Comparison of ENCODE assay signal across 10 mouse cellular contexts in genomic region chr11:85841211-85841681, GRCm38 (mm10). TPM values are rescaled to one million over a fixed set of nuclear protein-coding genes. Genes with fewer than 3 reads are reported as not detected.
A peak's percentile ranks its signal among the peaks of the same experiment; 100 is the strongest.
DNase-seq lines count a peak whose midpoint lies in the region; ATAC-seq and TF ChIP-seq lines count a peak whose summit lies in the region.
"Had no signal": no experiment of that assay in that cellular context is flagged by ENCODE, and none has a peak within 500 bp of the region (broad histone marks: within the 10 kb centered on the region; RNA-seq: fewer than 3 reads in every experiment).

No protein-coding gene starts in this region.

- 6% methylated on average over 8 of the region's 8 CpGs for WGBS in embryonic facial prominence, embryonic 12.5 days
- WGBS in kidney, embryonic 15.5 days = 16% methylated on average over 8 of the region's 8 CpGs
- WGBS in neural tube, embryonic 13.5 days = 10% methylated on average over 8 of the region's 8 CpGs

- ATAC-seq in embryonic facial prominence, embryonic 12.5 days (ENCODE audit: insufficient number of reproducible peaks, insufficient read depth, low FRiP score, low TSS enrichment) = no peak
- ATAC-seq in kidney, embryonic 15.5 days (replicated peaks; ENCODE audit: low FRiP score) = no peak
- ATAC-seq in neural tube, embryonic 13.5 days (ENCODE audit: low read depth) = no peak
- no peak for ATAC-seq in activated CD4-positive, CD25-positive, alpha-beta regulatory T cell, adult 4 months

- H3K4me3 ChIP-seq in layer of hippocampus, adult 2 months = no peak overlapping the region; the same call in 1 of the 2 replicates
- H3K4me3 ChIP-seq in embryonic facial prominence, embryonic 12.5 days = peak overlapping the region; percentile 54
- peak overlapping the region; percentile 75 for H3K4me3 ChIP-seq in kidney, embryonic 15.5 days (replicated peaks)
- no peak overlapping the region for H3K4me3 ChIP-seq in neural tube, embryonic 13.5 days

- H3K4me2 ChIP-seq in embryonic facial prominence, embryonic 12.5 days (replicated peaks) = peak overlapping the region; percentile 72
- peak overlapping the region; percentile 92 for H3K4me2 ChIP-seq in kidney, embryonic 15.5 days
- peak overlapping the region; percentile 60 for H3K4me2 ChIP-seq in neural tube, embryonic 13.5 days

- H3K36me3 ChIP-seq in embryonic facial prominence, embryonic 12.5 days = peaks cover 19% of the 10 kb centered on the region
- H3K36me3 ChIP-seq in kidney, embryonic 15.5 days = peaks cover 4% of the 10 kb centered on the region; the same call in 1 of the 2 replicates
- H3K36me3 ChIP-seq in neural tube, embryonic 13.5 days = no peaks in the 10 kb centered on the region

- DNase-seq in layer of hippocampus, adult 2 months (ENCODE audit: low spot score in 2 of 2) = no peak
- DNase-seq in layer of hippocampus, adult 8-10 months (ENCODE audit: low spot score in 2 of 2) = no peak
- no peak for DNase-seq in thymus, postnatal 36 days
- DNase-seq in left cerebral cortex, postnatal 10 days (ENCODE audit: extremely low spot score in 1 of 2, low spot score in 2 of 2) = no peak

- H3K27ac ChIP-seq in layer of hippocampus, adult 2 months = no peak overlapping the region
- peak overlapping the region; percentile 98 for H3K27ac ChIP-seq in embryonic facial prominence, embryonic 12.5 days
- H3K27ac ChIP-seq in kidney, embryonic 15.5 days = peak overlapping the region; percentile 92
- H3K27ac ChIP-seq in neural tube, embryonic 13.5 days (replicated peaks) = no peak overlapping the region

- H3K27me3 ChIP-seq in embryonic facial prominence, embryonic 12.5 days = peaks cover 40% of the 10 kb centered on the region
- peaks cover 75% of the 10 kb centered on the region for H3K27me3 ChIP-seq in kidney, embryonic 15.5 days
- peaks cover 99% of the 10 kb centered on the region for H3K27me3 ChIP-seq in neural tube, embryonic 13.5 days

- H3K4me1 ChIP-seq in embryonic facial prominence, embryonic 12.5 days = peaks cover 34% of the 10 kb centered on the region
- H3K4me1 ChIP-seq in kidney, embryonic 15.5 days = peaks cover 86% of the 10 kb centered on the region
- peaks cover 56% of the 10 kb centered on the region for H3K4me1 ChIP-seq in neural tube, embryonic 13.5 days (replicated peaks)

- H3K9ac ChIP-seq in embryonic facial prominence, embryonic 12.5 days = peak overlapping the region; percentile 99
- peak overlapping the region; percentile 57 for H3K9ac ChIP-seq in kidney, embryonic 15.5 days
- H3K9ac ChIP-seq in neural tube, embryonic 13.5 days = 0 out of 2 replicates have a peak overlapping the region, but pooled peaks have one; percentile 22

- TF ChIP-seq CTCF in layer of hippocampus, adult 2 months (conservative IDR thresholded peaks at IDR 0.05) = peak; percentile 28; the same call in 1 of the 2 replicates

- no peaks in the 10 kb centered on the region for H3K9me3 ChIP-seq in embryonic facial prominence, embryonic 12.5 days
- H3K9me3 ChIP-seq in kidney, embryonic 15.5 days (replicated peaks) = no peaks in the 10 kb centered on the region
- H3K9me3 ChIP-seq in neural tube, embryonic 13.5 days = no peaks in the 10 kb centered on the region

- intact Hi-C loops in left cerebral cortex, postnatal 10 days (cut with DNase I) = loop anchor here (5.0 kb wide), 2 partner anchors 369 to 459 kb away; no protein-coding TSS in a partner anchor

RNA-seq across cellular contexts. Expression of gene Gm11444, which starts 8.9 kb away (rescaled TPM):
- total RNA-seq in layer of hippocampus, adult 2 months (2021) = not detected
- total RNA-seq in layer of hippocampus, adult 8-10 months (2022) = not detected
- polyA plus RNA-seq in embryonic facial prominence, embryonic 12.5 days (2016; fragmentation: Nextera tagmentation; extraction: Ambion mirVana) = 0.43 TPM in 1 of 2 replicates, not detected in the other
- not detected in 2 replicates for polyA plus RNA-seq in kidney, embryonic 15.5 days (2015; fragmentation: Nextera tagmentation; extraction: Ambion mirVana)
- not detected in 2 replicates for polyA plus RNA-seq in neural tube, embryonic 13.5 days (2015; fragmentation: Nextera tagmentation; extraction: Ambion mirVana)
- polyA plus RNA-seq in activated CD4-positive, CD25-positive, alpha-beta regulatory T cell, adult 4 months (2017; shearing (Covaris generic)) = 1 to 10 TPM in 1 of 2 experiments, not detected in 1; 1.0 TPM
- total RNA-seq in left cerebral cortex, postnatal 10 days (2021) = not detected
- total RNA-seq: adrenal gland, adult 18-20 months; liver, adult 2 months had no signal
- polyA plus RNA-seq: liver, adult 2 months had no signal

RNA-seq across cellular contexts. Expression of gene Tbx2, which starts 8.9 kb away (rescaled TPM):
- 1 to 10 TPM; 1.5 to 1.6 TPM for total RNA-seq in layer of hippocampus, adult 2 months (2021)
- total RNA-seq in layer of hippocampus, adult 8-10 months (2022) = 1 to 10 TPM; 1.4 to 2.0 (median 1.7) TPM
- 20.5 and 21.6 TPM in 2 replicates for polyA plus RNA-seq in embryonic facial prominence, embryonic 12.5 days (2016; fragmentation: Nextera tagmentation; extraction: Ambion mirVana)
- 11.2 and 11.4 TPM in 2 replicates for polyA plus RNA-seq in kidney, embryonic 15.5 days (2015; fragmentation: Nextera tagmentation; extraction: Ambion mirVana)
- 1.6 and 1.7 TPM in 2 replicates for polyA plus RNA-seq in neural tube, embryonic 13.5 days (2015; fragmentation: Nextera tagmentation; extraction: Ambion mirVana)
- polyA plus RNA-seq in activated CD4-positive, CD25-positive, alpha-beta regulatory T cell, adult 4 months (2017; shearing (Covaris generic)) = under 1 TPM in 1 of 2 experiments, not detected in 1; 0.13 TPM
- total RNA-seq in left cerebral cortex, postnatal 10 days (2021) = 1 to 10 TPM; 2.9 to 3.7 TPM

RNA-seq across cellular contexts. Expression of gene Tbx4, which starts 45.0 kb away (rescaled TPM):
- under 1 TPM; 0.13 to 0.22 TPM for total RNA-seq in layer of hippocampus, adult 2 months (2021)
- total RNA-seq in layer of hippocampus, adult 8-10 months (2022) = under 1 TPM; 0.11 to 0.17 (median 0.14) TPM
- polyA plus RNA-seq in embryonic facial prominence, embryonic 12.5 days (2016; fragmentation: Nextera tagmentation; extraction: Ambion mirVana) = 2.2 and 2.4 TPM in 2 replicates
- polyA plus RNA-seq in kidney, embryonic 15.5 days (2015; fragmentation: Nextera tagmentation; extraction: Ambion mirVana) = 0.36 and 0.56 TPM in 2 replicates
- polyA plus RNA-seq in neural tube, embryonic 13.5 days (2015; fragmentation: Nextera tagmentation; extraction: Ambion mirVana) = 0.25 and 0.59 TPM in 2 replicates
- not detected for polyA plus RNA-seq in activated CD4-positive, CD25-positive, alpha-beta regulatory T cell, adult 4 months (2017; shearing (Covaris generic))
- total RNA-seq in left cerebral cortex, postnatal 10 days (2021) = under 1 TPM; 0.49 to 0.58 TPM
- total RNA-seq: adrenal gland, adult 18-20 months; liver, adult 2 months had no signal

Comparison
In these comparisons a context has a peak if more than half of its experiments do, and no peak if none do; other contexts are left out.
1. H3K27ac ChIP-seq: peak in embryonic facial prominence, embryonic 12.5 days (single experiment) and kidney, embryonic 15.5 days (single experiment); none in layer of hippocampus, adult 2 months (single experiment) and neural tube, embryonic 13.5 days (single experiment).
2. H3K4me3 ChIP-seq: peak in embryonic facial prominence, embryonic 12.5 days (single experiment) and kidney, embryonic 15.5 days (single experiment); none in layer of hippocampus, adult 2 months (single experiment) and neural tube, embryonic 13.5 days (single experiment).
3. H3K9ac ChIP-seq: peak in every context shown above with its lines; median percentile 99 in embryonic facial prominence, embryonic 12.5 days; 57 in kidney, embryonic 15.5 days; 22 in neural tube, embryonic 13.5 days.
4. Peak in every context shown above with its lines, with median percentiles within 50 percentile points of each other: H3K4me2 ChIP-seq.